Mouse (Mus musculus): ENCODE results near the gene Lrrc1.

The Lrrc1 gene

GRCm38 (mm10) chr9:77543351-77544321 is 1.0 kb downstream of the Lrrc1 start:
- peak; percentile 36 to 60 for DNase-seq (ENCODE audit: low spot score in 2 of 2)

GRCm38 (mm10) chr9:77541556-77541955 is 3.1 kb downstream of the Lrrc1 start:
- no peak for DNase-seq (ENCODE audit: low spot score in 2 of 2)

GRCm38 (mm10) chr9:77539232-77539631 is 5.4 kb downstream of the Lrrc1 start:
- DNase-seq (ENCODE audit: low spot score in 2 of 2), result no peak

GRCm38 (mm10) chr9:77537357-77537756 is 7.3 kb downstream of the Lrrc1 start:
- DNase-seq (ENCODE audit: low spot score in 2 of 2), result no peak

GRCm38 (mm10) chr9:77536832-77537231 is 7.8 kb downstream of the Lrrc1 start:
- no peak for DNase-seq (ENCODE audit: low spot score in 2 of 2)

- DNase-seq (ENCODE audit: low spot score in 2 of 2), result no peak
Measured at GRCm38 (mm10) chr9:77536286-77536685, 8.4 kb downstream of the Lrrc1 start.

GRCm38 (mm10) chr9:77535021-77535744 is 9.5 kb downstream of the Lrrc1 start:
- DNase-seq (ENCODE audit: low spot score in 2 of 2), result no peak

- DNase-seq (ENCODE audit: low spot score in 2 of 2), result no peak
Measured at GRCm38 (mm10) chr9:77528379-77529041, 16.2 kb downstream of the Lrrc1 start.

GRCm38 (mm10) chr9:77527170-77527569 is 17.5 kb downstream of the Lrrc1 start:
- DNase-seq (ENCODE audit: low spot score in 2 of 2), result no peak

- no peak for DNase-seq (ENCODE audit: low spot score in 2 of 2)
Measured at GRCm38 (mm10) chr9:77526715-77527114, 18.0 kb downstream of the Lrrc1 start.

- DNase-seq (ENCODE audit: low spot score in 2 of 2), result no peak
Measured at GRCm38 (mm10) chr9:77525595-77526295, 18.9 kb downstream of the Lrrc1 start.

GRCm38 (mm10) chr9:77523793-77524192 is 20.9 kb downstream of the Lrrc1 start:
- DNase-seq (ENCODE audit: low spot score in 2 of 2), result no peak

GRCm38 (mm10) chr9:77522476-77522875 is 22.2 kb downstream of the Lrrc1 start:
- DNase-seq (ENCODE audit: low spot score in 2 of 2), result no peak

GRCm38 (mm10) chr9:77519198-77519597 is 25.5 kb downstream of the Lrrc1 start:
- DNase-seq (ENCODE audit: low spot score in 2 of 2), result no peak

- no peak for DNase-seq (ENCODE audit: low spot score in 2 of 2)
Measured at GRCm38 (mm10) chr9:77516782-77517364, 27.8 kb downstream of the Lrrc1 start.

GRCm38 (mm10) chr9:77513892-77514291 is 30.8 kb downstream of the Lrrc1 start:
- DNase-seq (ENCODE audit: low spot score in 2 of 2), result no peak

- DNase-seq (ENCODE audit: low spot score in 2 of 2), result no peak
Measured at GRCm38 (mm10) chr9:77512220-77512619, 32.5 kb downstream of the Lrrc1 start.

GRCm38 (mm10) chr9:77510574-77510973 is 34.1 kb downstream of the Lrrc1 start:
- no peak for DNase-seq (ENCODE audit: low spot score in 2 of 2)

GRCm38 (mm10) chr9:77507743-77508394 is 36.8 kb downstream of the Lrrc1 start:
- DNase-seq (ENCODE audit: low spot score in 2 of 2), result no peak

- DNase-seq (ENCODE audit: low spot score in 2 of 2), result no peak
Measured at GRCm38 (mm10) chr9:77502548-77503438, 41.9 kb downstream of the Lrrc1 start.
